Mouse (Mus musculus) stomach, postnatal 0 days (tissue): ENCODE data around the gene Saysd1.

Experiments used
- CTCF ChIP-seq: IDR thresholded peaks from 2 replicates; pipeline ENCODE4 v1.5.1; 2016; ENCODE audit warnings: antibody characterized with exemption, low read depth, mild to moderate bottlenecking, moderate library complexity
- EP300 ChIP-seq: optimal IDR thresholded peaks from 2 replicates; pipeline ENCODE3; 2016; ENCODE audit warnings: antibody characterized with exemption

DNA sequence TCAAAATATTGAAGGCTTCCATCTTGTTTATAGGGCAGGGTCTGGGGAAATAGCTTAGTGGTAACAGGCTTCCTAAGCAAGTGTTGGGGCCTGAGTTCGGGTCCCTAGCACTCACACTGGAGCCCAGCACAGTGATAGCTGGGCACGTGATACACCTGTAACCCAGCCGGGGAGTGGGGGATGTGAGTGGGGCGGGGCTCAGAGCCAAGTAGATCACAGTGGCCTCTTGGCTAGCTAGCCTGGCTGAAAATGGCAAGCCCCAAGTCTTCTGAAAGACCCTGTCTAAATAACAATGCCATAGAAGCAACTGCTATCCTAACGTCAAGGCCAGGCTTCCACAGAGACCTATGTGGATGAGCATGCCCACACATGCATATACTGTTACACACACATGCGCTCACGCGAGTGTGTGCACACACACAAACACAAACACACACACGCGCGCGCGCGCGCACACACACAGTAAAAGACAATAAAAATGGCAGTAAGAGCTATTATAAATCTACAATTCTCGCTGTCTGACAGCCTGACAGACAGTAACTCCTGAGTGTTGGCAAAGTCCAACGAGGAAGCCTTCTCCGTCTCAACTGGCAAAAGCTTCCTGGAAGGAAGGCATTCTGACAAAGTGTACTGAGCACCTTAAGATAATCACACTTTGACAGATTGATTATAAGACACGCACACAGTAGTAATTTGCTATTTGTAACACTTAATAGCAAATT, 106.2 kb downstream of the Saysd1 start:
- TF ChIP-seq CTCF (no peak), EP300 (no peak)
